Mouse (Mus musculus) spleen, postnatal 10 days (tissue): ENCODE results near the gene Zfp148.
A peak's percentile ranks its signal among the peaks of the same experiment; 100 is the strongest.
"Not testable (repeated sequence)": the region's sequence is repeated elsewhere in the genome, so short reads cannot be mapped to it uniquely, and the experiment has no call there.

Experiments
- DNase-seq, 2 experiments: peaks; one replicate each; pipeline ENCODE4 v3.0.0; 2021 to 2022; ENCODE audit warnings: low spot score in 2 of 2

Gene Zfp148

GRCm38 (mm10) chr16:33461416-33461815, 80.8 kb downstream of the Zfp148 start:
- no peak for DNase-seq

DNA sequence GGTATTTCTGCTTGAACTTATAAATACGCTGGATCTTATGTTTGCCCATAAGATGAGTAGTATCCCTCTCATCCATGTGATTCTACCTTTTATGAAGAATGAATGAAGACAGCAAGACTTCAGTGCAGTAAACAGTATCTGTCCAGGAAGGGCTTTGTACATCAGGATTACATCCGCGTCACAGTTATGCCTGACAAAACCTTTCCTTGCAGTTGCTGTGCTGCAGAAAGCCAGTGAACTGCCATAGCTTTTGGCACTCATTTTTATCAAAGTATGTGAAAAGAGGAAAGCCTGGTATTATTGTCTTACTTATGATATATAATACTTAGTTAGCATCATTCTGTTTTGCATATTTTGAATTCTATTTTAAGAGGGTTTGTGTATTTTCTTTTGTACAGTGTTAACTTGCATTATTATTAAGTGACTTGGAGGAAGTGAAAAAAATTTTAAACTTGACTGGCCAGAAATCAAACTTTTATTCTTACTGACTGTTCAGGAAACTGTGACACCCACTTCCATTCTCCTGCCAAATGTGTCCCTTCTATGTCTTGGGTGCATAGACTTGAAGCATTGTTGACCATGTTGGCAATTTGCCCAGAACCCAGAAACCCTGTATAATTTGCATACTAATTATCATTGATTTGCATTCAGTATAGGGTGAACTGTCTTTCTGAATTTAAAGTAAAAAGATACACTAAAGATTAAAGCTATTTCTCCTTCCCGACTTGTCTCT, 84.0 kb downstream of the Zfp148 start:
- DNase-seq = no peak

GRCm38 (mm10) chr16:33465242-33465614, 84.6 kb downstream of the Zfp148 start:
- no peak for DNase-seq

- DNase-seq = no peak
Measured at GRCm38 (mm10) chr16:33467451-33467850, 86.8 kb downstream of the Zfp148 start.

DNA sequence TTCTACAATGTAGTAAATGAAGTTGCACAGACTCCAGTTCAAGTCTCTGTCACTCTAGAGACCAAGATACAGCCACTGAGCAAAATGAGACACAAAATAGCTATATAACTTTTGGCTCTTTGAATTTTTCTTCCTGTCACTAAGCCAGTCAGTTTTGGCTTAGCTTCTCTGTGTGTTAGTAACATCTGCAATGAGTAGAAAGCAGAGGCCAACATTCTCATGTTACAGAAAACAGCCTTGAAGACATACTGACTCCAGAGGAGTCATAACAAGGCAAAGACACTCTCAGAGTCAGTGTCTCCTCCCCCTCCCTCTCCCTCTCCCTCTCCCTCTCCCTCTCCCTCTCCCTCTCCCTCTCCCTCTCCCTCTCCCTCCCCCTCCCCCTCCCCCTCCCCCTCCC, 89.3 kb downstream of the Zfp148 start:
- DNase-seq = no peak

DNA sequence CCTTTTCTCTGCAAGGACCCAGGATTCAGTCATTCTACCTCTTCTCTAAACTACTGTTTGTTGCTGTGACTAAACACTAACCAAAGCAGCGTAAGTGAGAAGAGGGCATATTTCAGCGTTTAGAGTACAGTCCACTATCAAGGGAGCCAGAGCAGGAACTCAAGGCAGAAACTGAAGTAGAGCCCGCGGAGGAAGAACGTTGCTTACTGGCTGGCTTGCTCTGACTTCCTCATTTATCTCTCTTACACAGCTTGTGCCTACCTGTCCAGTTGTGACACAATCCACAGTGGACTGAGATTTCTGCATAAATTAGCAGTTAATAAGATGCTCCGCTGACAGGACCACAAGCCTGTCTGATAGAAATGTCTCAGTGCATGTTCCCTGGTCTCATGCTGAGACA, 93.7 kb downstream of the Zfp148 start:
- no peak for DNase-seq

GRCm38 (mm10) chr16:33479926-33480325, 99.3 kb downstream of the Zfp148 start:
- no peak for DNase-seq

DNA sequence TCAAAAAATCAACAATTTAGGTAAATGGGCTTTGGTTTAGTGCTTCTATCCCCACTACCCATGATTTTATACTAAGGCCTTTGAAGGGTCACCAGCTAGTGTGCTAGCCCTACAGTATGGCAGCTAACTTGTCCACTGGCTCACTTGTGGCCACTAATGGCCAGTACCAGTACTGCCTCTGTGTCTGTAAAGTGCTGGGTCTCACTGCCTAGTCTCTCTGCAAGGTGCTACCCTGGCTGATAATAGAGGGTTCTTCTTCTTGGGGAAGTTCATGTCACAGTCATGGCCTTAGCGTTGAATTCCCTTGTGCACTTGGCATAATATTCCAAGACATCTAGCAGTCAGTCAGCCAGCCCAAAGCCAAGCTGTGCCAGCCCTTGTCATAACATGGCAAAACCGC, 100.5 kb downstream of the Zfp148 start:
- peak in 1 of 2 experiments; percentile 60 for DNase-seq

DNA sequence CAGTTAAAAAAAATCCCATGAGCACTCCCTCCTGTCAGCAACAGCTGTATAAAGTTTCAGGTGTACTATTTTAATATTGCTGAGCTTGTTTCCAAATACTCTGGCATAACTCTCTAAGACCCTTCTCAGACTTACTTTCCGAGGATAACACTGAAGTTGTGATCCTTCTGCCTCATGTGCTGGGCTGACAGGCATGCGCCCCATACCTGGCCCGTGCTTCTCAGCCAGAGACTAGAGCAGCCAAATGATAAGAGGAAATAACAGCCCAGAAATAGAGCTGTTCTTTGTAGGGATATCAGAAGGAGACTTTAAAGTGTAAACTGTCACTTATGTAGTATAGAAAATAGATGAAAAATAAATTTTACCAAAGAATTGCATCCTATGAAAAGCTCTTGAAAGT, 101.7 kb downstream of the Zfp148 start:
- DNase-seq = no peak

DNA sequence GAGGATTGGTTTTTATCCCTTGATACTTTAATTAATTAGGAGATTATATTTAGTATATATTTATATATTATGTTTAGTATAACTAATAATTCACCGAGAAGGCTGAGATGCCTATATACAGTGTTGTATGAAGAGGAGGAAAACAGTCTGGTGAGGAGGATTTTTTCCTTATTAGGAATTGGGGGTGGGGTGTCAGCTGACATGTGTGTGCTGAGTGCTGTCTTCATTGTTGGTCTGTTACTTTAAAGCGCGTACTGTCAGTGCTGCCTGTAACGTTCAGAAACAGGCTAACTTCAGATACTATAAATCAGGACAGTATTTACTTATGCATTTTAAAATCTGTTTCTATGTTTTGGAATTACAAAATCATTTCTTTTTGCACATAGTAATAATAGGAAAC, 107.1 kb downstream of the Zfp148 start:
- DNase-seq = no peak

DNA sequence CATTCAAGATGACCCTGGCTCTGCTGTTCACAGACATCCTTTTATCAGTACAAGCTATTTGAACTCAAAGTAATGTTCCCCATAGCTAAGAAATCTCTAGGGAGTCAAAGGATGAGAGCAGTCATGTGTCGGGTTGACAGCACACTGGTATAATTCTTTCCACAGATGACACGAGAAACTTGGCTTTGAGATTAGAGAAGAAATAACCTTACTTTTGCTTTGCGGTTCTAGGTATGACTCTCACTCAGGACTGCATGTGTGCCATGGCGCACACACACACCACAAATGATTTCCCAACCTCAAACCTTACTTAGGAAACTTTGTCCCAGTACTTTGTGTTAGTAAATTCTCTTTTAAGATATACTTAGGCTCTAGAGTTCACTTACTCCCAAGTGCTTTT, 113.7 kb downstream of the Zfp148 start:
- DNase-seq = no peak

DNA sequence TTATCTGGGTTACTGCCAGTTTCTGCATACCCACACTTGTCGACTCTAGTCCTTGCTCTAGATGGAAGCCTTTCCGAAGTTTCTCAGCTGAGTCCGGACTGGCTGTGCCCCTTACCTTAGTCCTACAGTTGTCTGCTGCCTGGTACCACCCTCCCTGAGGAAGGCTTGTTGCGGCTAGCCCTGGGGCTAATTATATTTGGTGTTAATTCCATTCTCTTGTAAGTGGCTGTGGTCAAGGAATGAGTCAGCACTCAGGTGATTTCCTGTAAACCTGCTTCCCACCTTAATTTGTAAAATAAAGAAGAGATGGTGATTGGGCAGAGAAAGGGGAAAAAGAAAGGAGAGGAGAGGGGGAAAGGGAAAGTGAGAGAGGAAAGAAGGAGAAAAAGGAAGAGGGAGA, 127.4 kb downstream of the Zfp148 start:
- DNase-seq = no peak

DNA sequence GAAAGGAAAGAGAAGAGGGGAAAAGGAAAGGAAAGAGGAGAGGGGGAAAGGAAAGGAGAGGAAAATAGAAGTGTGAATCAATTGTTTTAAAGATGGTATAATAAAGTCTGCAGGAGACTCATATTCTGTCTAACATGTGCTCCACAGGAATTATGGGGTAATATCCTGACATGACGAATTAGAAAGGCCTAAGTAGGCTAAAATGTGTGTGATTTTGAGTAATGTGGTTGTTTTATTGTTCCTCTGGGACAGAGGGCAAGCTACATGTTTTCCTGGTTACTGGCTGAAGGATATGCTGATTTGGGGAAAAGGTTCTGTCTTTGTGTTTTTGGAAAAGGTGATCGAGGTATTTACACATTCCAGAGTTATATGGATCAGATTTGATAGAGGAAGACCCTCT, 128.6 kb downstream of the Zfp148 start:
- not testable (repeated sequence) for DNase-seq

GRCm38 (mm10) chr16:33510856-33511255, 130.2 kb downstream of the Zfp148 start:
- DNase-seq = not testable (repeated sequence)

GRCm38 (mm10) chr16:33512555-33512954, 131.9 kb downstream of the Zfp148 start:
- DNase-seq = no peak

DNA sequence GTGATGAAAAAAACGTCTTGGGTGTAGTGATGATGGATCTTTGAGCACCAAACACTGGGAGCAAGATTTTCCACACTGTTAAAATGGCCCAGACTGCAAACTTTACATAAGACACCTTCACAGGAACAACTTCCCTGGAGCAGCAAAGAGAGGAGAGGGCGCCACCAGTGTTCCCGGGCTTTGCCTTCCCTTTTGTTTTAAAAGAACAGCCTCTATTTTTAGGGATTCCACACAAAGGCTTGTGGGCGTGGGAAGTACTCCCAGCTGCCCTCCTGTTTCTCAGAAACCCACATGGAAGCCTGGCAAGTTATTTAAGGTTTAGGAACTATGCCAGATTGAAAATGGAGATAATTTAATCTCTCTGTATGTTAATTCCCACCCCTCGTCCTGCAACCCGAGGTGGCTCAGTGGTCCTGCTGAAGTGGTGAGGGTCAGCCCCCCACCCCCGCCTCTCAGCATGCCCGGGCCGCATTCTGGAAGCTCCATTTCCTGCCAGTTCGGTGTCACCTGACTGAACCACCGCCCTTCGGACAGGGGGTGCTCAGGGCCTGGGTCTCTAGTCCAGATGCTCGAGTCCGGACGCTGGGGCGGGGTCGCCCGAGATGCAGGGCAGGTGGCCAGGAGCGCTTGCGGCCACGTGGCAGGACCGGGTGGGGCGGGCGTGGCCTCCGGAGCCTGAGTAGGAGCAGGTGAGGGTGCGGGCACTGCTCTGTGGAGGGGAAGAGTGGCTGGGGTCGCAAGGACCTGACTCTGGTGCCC, 136.3 kb downstream of the Zfp148 start, which contains the start of gene Slc12a8:
Gene Slc12a8, plus strand, starts transcription at position 522 of the 759 bp plus-strand sequence.
- DNase-seq = no peak

DNA sequence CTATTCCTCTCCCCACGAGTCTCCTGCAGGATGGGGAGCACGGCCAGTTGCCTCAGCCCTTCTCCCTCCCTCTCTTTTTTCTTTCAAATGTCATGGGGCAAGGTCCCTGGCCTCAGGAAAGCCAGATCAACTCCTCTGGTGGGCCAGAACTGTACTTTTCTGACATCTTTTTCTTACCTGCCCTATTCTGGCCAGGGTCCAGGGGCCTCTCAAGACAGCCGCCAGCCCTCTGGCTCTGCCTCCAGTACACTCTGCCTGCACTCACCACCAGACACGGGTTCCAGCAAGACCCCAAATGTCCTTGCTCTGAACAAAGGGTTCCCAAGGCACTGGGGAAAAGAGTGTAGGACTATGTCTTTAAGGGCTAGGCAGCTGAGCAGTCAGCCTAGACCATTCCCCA, 137.0 kb downstream of the Zfp148 start:
- DNase-seq = no peak

DNA sequence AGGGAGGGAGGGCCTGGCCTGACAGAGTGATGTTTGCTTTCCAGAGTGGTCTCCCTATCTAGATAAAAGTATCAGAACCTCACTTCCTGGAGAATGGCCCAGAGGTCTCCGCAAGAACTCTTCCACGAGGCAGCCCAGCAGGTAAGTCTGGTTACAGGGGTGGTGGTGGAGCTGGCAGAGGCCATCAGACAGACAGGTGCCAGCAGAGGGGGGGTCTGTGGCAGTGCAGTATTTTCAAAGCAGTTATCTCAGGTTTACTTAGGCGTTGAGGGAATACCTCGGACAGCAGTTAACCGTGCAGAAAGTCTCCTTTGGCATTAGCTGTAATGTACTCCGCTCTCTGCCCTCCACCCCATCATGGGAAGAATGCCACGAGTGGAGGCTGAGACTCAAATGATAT, 137.6 kb downstream of the Zfp148 start:
- DNase-seq = no peak

DNA sequence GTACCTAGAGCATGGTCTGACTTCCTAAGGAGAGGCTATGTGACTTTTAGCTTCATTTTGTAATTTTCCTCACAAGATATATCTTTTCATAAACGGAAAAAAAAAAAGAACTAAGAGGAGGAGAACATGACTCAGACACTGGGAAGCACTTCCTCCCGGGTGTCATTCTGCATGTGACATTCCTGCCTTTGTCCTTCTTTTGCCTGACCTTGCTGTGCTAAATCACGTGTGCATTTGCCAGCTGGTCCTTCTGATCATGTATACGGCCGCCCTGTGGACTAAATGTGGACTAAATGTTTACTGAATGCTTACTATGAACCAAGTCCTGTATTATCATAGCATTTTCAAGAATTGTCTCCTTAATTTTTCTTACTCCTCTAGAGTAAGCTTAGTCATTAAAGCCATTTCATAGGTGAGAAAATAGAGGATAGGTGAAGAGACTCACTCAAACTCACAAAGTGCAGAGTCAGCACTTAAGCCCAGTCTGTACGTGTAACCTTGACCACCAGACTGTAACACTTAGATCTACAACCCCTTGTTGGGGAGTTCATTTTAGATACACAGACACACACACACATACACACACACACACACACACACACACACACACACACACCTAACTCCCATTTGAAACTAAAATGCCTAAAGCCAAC, 139.4 kb downstream of the Zfp148 start:
- no peak for DNase-seq

DNA sequence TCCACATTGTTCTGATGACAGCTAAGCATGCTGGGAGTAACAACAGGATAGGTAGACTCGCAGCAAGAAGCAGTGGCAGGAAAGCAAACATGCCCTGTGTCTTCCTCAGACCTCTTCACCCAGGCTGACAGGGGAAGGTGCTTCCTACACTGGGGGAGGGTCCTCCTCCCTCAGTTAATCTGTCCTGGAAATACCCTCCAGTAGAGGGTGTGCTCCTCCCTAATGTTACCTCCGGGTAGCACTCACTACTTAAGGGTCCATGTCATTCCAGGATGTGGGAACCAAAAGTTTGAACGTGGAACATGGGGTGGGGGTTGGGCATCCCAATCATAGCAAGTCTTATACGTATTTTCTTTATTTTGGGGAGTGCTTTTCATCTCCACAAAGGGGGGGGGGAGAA, 141.9 kb downstream of the Zfp148 start:
- DNase-seq = no peak

DNA sequence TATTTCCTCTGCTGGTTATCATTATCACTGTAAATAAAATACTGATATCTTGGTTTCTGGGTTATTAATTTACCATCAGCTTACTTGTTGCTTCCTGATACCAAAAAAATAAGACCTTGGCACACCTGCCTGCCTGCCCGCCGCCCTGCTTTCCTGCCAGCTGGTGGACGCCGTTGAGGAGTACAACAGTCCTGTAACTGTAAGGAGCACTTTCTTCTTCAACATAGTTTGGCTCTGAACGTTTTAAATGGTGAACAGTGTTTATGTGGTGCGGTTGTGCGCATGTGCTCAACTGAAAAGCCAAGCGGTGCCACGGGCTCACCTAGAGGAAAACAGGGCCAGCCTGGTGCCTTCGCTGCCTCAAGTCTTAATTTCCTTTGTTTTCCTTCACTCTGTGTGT, 142.9 kb downstream of the Zfp148 start:
- no peak for DNase-seq

DNA sequence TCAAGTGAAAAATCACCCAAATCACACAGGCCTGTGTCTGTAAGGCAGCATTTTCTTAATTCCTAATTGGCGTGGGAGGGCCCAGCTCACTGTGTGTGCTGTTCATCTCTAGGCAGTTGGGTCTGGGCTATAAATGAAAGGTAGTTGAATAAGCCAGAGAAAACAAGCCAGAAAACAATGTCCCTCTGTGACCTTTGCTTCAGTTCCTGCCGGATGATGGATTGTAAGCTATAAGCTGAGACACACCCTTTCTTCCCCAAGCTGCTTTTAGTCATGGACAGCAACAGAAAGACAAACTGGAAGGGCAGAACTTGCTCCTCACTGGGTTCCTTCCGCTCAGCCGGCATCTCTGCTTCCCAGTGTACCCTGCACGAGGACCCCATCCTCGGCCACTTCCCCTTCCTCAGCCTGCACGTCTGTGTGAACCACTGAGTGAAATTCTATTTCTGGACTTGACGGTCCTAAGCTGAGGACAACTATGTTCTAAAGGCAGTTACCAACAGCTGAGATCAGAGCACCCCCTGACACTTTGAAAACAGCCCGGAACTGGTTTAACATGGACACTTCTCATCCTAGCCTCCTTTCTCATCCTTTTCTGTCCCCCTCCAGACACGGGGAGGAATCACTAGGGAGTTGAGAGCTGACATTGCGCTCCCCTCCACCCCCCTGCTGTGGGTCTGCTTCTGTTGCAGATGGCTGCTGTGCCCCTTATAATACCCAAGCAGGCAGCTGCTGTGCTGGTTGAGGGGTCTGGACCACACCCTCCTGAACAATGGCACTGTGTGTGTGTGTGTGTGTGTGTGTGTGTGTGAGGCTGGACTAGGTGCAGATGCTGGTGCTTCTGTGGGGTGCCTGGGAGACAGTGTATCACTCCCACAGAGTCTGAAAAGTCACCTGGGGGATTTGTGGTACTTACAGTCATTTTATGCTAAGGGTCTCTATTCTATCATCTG, 149.1 kb downstream of the Zfp148 start:
- peak in 1 of 2 experiments; percentile 27 for DNase-seq
